Mouse (Mus musculus) kidney, postnatal 0 days (tissue): Measurements from ENCODE around the gene Pradc1. TPM values are rescaled to one million over a fixed set of nuclear protein-coding genes. Genes with fewer than 3 reads are reported as not detected.

Experiments
- ATAC-seq: fragments of 200-750 bp; cut with Nextera tagmentation; replicated peaks from 2 replicates; pipeline ENCODE4 v1.8.0; 2017; ENCODE audit warnings: low read depth, moderate number of reproducible peaks, moderate TSS enrichment, moderate library complexity; ENCODE audit not compliant: low FRiP score
- DNase-seq: peaks from one replicate; pipeline ENCODE4 v3.0.0-alpha.2; 2016; ENCODE audit warnings: low spot score
- H3K27ac ChIP-seq: fragments of 300-500 bp; sonication (generic); 2 replicates; pipeline ENCODE4 v1.5.1; 2014; ENCODE audit warnings: mild to moderate bottlenecking
- H3K27me3 ChIP-seq: fragments of 300-500 bp; sonication (generic); 2 replicates; pipeline ENCODE4 v1.6.1; 2014; ENCODE audit warnings: low read length, mixed read lengths; ENCODE audit not compliant: insufficient read depth
- H3K36me3 ChIP-seq: fragments of 300-500 bp; sonication (generic); 2 replicates; pipeline ENCODE4 v1.6.1; 2014; ENCODE audit warnings: low read length, mixed read lengths; ENCODE audit not compliant: insufficient read depth
- H3K4me1 ChIP-seq: fragments of 300-500 bp; sonication (generic); replicated peaks from 2 replicates; pipeline ENCODE4 v1.6.1; 2014; ENCODE audit warnings: antibody characterized with exemption, low read length, mixed read lengths; ENCODE audit not compliant: insufficient read depth
- H3K4me2 ChIP-seq: fragments of 300-500 bp; sonication (generic); 2 replicates; pipeline ENCODE4 v1.6.1; 2014; ENCODE audit warnings: mild to moderate bottlenecking, low read length, moderate library complexity, mixed read lengths
- H3K4me3 ChIP-seq: fragments of 300-500 bp; sonication (generic); replicated peaks from 2 replicates; pipeline ENCODE4 v1.5.1; 2014; ENCODE audit warnings: low read depth, low read length
- H3K9ac ChIP-seq: fragments of 300-500 bp; sonication (generic); 2 replicates; pipeline ENCODE4 v1.6.1; 2014; ENCODE audit warnings: low read depth, low read length
- H3K9me3 ChIP-seq: fragments of 300-500 bp; sonication (generic); replicated peaks from 2 replicates; pipeline ENCODE4 v1.6.1; 2016; ENCODE audit warnings: low read length, inconsistent platforms, mixed read lengths
- CTCF ChIP-seq: IDR thresholded peaks from 2 replicates; pipeline ENCODE4 v1.5.1; 2016; ENCODE audit warnings: antibody characterized with exemption, low read depth, mild to moderate bottlenecking, moderate library complexity
- WGBS: fragments of 180-500 bp; shearing (Covaris S2); extraction: QIAGEN DNeasy Blood & Tissue Kit; methylation state at CpG from one replicate; pipeline ENCODE4 v1.1.7; 2014; 5-methylcytosine and 5-hydroxymethylcytosine counted together
- polyA plus RNA-seq: library from polyadenylated mRNA; unstranded; fragments of >200 nt; fragmentation: Nextera tagmentation; extraction: Ambion mirVana; gene quantifications from 2 replicates; pipeline ENCODE4 v1.2.1, GENCODE M21; 2015

Pradc1 gene
- polyA plus RNA-seq, 1 experiment from 2014 or later: 37.3 TPM

- H3K4me3 ChIP-seq: no peak overlapping the region
- H3K9ac ChIP-seq: no peak overlapping the region
- peak; percentile 82 for ATAC-seq
- H3K36me3 ChIP-seq: no peaks in the 10 kb centered on the region
- peak; percentile 86 for TF ChIP-seq CTCF
- peaks cover 3% of the 10 kb centered on the region; the same call in 1 of the 2 replicates for H3K4me1 ChIP-seq
- no peak overlapping the region for H3K27ac ChIP-seq
- H3K9me3 ChIP-seq: no peaks in the 10 kb centered on the region
- 13% methylated on average over 13 of the region's 13 CpGs for WGBS
- H3K4me2 ChIP-seq: peak overlapping the region; percentile 36; the same call in 1 of the 2 replicates
- peaks cover 26% of the 10 kb centered on the region for H3K27me3 ChIP-seq
- DNase-seq: peak; percentile 93
Observed at GRCm38 (mm10) chr6:85410771-85411273, 40.9 kb downstream of the Pradc1 start.

- ATAC-seq (no peak), DNase-seq (no peak)
- H3K9ac ChIP-seq: peak overlapping the region; percentile 46; the same call in 1 of the 2 replicates
- TF ChIP-seq CTCF: no peak
- H3K27me3 ChIP-seq: peaks cover 26% of the 10 kb centered on the region
- 4% methylated on average over 31 of the region's 31 CpGs for WGBS
- H3K27ac ChIP-seq: no peak overlapping the region
- H3K36me3 ChIP-seq: no peaks in the 10 kb centered on the region
- H3K4me1 ChIP-seq: peaks cover 3% of the 10 kb centered on the region; the same call in 1 of the 2 replicates
- peak overlapping the region; percentile 45 for H3K4me2 ChIP-seq
- H3K4me3 ChIP-seq: peak overlapping the region; percentile 5
- H3K9me3 ChIP-seq: no peaks in the 10 kb centered on the region
Observed at GRCm38 (mm10) chr6:85409003-85409402, 42.8 kb downstream of the Pradc1 start.

- Histone ChIP-seq H3K9ac (no peak overlapping the region), H3K4me2 (no peak overlapping the region), H3K27me3 (0 out of 2 replicates have a peak, but pooled peaks cover 7% of the 10 kb centered on the region), H3K27ac (no peak overlapping the region), H3K4me1 (no peaks in the 10 kb centered on the region), H3K4me3 (no peak overlapping the region), H3K9me3 (no peaks in the 10 kb centered on the region), H3K36me3 (no peaks in the 10 kb centered on the region)
- TF ChIP-seq CTCF: no peak
- DNase-seq (no peak), ATAC-seq (no peak)
- WGBS: 68% methylated on average over 10 of the region's 10 CpGs
Observed at GRCm38 (mm10) chr6:85403039-85403438, 48.7 kb downstream of the Pradc1 start.

- no peak overlapping the region for H3K4me2 ChIP-seq
- 17% methylated on average over 2 of the region's 2 CpGs for WGBS
- no peaks in the 10 kb centered on the region for H3K4me1 ChIP-seq
- no peak for TF ChIP-seq CTCF
- H3K4me3 ChIP-seq: no peak overlapping the region
- H3K9me3 ChIP-seq: no peaks in the 10 kb centered on the region
- no peak for ATAC-seq
- 0 out of 2 replicates have a peak, but pooled peaks cover 3% of the 10 kb centered on the region for H3K27me3 ChIP-seq
- no peak overlapping the region for H3K9ac ChIP-seq
- no peak overlapping the region for H3K27ac ChIP-seq
- no peaks in the 10 kb centered on the region for H3K36me3 ChIP-seq
- DNase-seq: no peak
Observed at GRCm38 (mm10) chr6:85402613-85403012, 49.2 kb downstream of the Pradc1 start.

GRCm38 (mm10) chr6:85399715-85400114 lies 52.1 kb downstream of the Pradc1 start:
- Histone ChIP-seq H3K36me3 (no peaks in the 10 kb centered on the region), H3K9me3 (no peaks in the 10 kb centered on the region), H3K4me2 (no peak overlapping the region), H3K27ac (no peak overlapping the region), H3K4me1 (no peaks in the 10 kb centered on the region), H3K9ac (no peak overlapping the region), H3K4me3 (no peak overlapping the region), H3K27me3 (no peaks in the 10 kb centered on the region)
- 0 out of 2 replicates have a peak, but pooled peaks have one; percentile 6 for TF ChIP-seq CTCF
- WGBS: 29% methylated on average over 5 of the region's 5 CpGs
- ATAC-seq: peak; percentile 49; the same call in 1 of the 2 replicates
- DNase-seq: no peak

GRCm38 (mm10) chr6:85397165-85397564 lies 54.6 kb downstream of the Pradc1 start:
- Histone ChIP-seq H3K27ac (no peak overlapping the region), H3K4me1 (no peaks in the 10 kb centered on the region), H3K9me3 (no peaks in the 10 kb centered on the region), H3K27me3 (no peaks in the 10 kb centered on the region), H3K4me3 (no peak overlapping the region), H3K4me2 (no peak overlapping the region), H3K9ac (no peak overlapping the region), H3K36me3 (no peaks in the 10 kb centered on the region)
- ATAC-seq (no peak), DNase-seq (no peak)
- TF ChIP-seq CTCF: peak; percentile 66
- WGBS: 14% methylated on average over 1 of the region's 1 CpGs

Other genes with a start within 250 kb of the Pradc1 start
- gene Sfxn5, start 118.5 kb downstream of the Pradc1 start, polyA plus RNA-seq: 12.9 and 15.7 TPM in 2 replicates
- 21.0 and 21.2 TPM in 2 replicates for gene Rab11fip5, start 77.3 kb downstream of the Pradc1 start, polyA plus RNA-seq
- not detected in 2 replicates for gene Noto, start 28.1 kb downstream of the Pradc1 start, polyA plus RNA-seq
- 34.6 and 38.7 TPM in 2 replicates for gene Smyd5, start 20.0 kb downstream of the Pradc1 start, polyA plus RNA-seq
- gene Cct7, start 456 bp downstream of the Pradc1 start, polyA plus RNA-seq: 358 and 392 TPM in 2 replicates
- gene Fbxo41, start 51.0 kb upstream of the Pradc1 start, polyA plus RNA-seq: 0.04 and 0.08 TPM in 2 replicates
- gene Egr4, start 61.6 kb upstream of the Pradc1 start, polyA plus RNA-seq: not detected in 2 replicates
- gene Alms1, start 135.6 kb upstream of the Pradc1 start, polyA plus RNA-seq: 1.6 and 2.0 TPM in 2 replicates